Mouse (Mus musculus) C2C12 (cell line): Measurements from ENCODE around the gene Cst6.

Experiments used
- CEBPB ChIP-seq: IDR thresholded peaks from one replicate; pipeline ENCODE4 v1.6.1; 2011; ENCODE audit warnings: low read depth, mild to moderate bottlenecking, control low read depth, moderate library complexity
- CTCF ChIP-seq: IDR thresholded peaks from one replicate; pipeline ENCODE4 v1.5.1; 2011; ENCODE audit not compliant: control insufficient read depth, insufficient read depth, insufficient read length
- MYOG ChIP-seq: IDR thresholded peaks from one replicate; pipeline ENCODE4 v1.6.1; 2011; ENCODE audit not compliant: control insufficient read depth, insufficient read length; ENCODE audit errors: extremely low read depth
- USF1 ChIP-seq: IDR thresholded peaks from one replicate; pipeline ENCODE4 v1.6.1; 2011; ENCODE audit warnings: low read depth, mild to moderate bottlenecking, control low read depth, moderate library complexity

- TF ChIP-seq CTCF (no peak), CEBPB (no peak), USF1 (no peak), MYOG (no peak)
These were observed 17.6 kb upstream of the Cst6 start, which contains the start of gene Banf1 for GRCm38 (mm10) chr19:5367053-5367359.
